Mouse (Mus musculus): ENCODE measurements around the gene Pkn1. TPM values are rescaled to one million over a fixed set of nuclear protein-coding genes. Genes with fewer than 3 reads are reported as not detected.

Pkn1 gene
- 340 to 352 TPM (median 342 TPM) in 4 replicates for total RNA-seq (2023; ENCODE audit: inconsistent age)

DNA sequence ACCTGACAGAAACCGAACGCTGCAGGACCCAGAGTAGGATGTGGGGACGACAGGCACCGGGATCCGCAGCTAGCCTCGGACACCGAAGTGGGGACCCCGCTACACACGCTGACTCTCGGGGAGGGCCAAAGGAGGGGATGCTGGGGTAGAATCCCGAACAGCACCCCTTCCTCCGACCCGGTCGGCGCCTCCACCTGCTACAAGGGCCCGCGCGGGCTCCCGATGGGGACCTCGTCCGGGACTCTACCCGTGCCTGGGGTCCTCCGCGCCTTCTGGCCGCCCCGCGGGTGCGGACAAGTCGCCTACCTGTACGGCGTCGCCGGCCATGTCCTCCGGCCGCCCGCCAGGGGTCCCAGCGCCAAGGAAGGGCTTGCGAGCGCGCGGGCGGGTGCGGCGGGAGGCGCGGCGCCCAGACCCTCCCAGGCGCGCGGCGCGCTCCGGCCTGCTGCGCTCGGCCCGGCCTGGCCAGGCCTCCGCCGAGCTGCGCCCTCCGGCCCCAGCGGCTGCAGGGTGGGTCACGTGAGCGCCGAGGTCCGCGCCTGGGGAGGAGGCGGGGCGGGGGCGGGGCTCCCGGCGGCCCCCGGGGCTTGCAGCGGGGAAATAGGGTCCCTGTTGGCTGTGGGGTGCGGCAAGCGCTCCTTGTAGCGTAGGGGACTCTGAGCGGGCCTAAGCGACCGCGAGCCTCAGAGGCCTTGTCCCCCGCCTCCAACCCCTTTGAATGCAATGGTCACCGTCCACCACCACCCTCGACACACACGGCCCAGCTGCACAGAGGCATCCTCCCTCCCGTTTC is at the start of gene Pkn1:
Gene Pkn1, minus strand, starts transcription at position 519 of the 793 bp plus-strand sequence.

GRCm38 (mm10) chr8:83740976-83741741 is 42.2 kb upstream of the Pkn1 start, which contains the start of gene Adgre5:
Adgre5 (minus strand) TSS chr8:83741326.

GRCm38 (mm10) chr8:83715031-83715690 is 16.2 kb upstream of the Pkn1 start, which contains the start of gene Ddx39:
Ddx39 (plus strand) TSS chr8:83715177.

DNA sequence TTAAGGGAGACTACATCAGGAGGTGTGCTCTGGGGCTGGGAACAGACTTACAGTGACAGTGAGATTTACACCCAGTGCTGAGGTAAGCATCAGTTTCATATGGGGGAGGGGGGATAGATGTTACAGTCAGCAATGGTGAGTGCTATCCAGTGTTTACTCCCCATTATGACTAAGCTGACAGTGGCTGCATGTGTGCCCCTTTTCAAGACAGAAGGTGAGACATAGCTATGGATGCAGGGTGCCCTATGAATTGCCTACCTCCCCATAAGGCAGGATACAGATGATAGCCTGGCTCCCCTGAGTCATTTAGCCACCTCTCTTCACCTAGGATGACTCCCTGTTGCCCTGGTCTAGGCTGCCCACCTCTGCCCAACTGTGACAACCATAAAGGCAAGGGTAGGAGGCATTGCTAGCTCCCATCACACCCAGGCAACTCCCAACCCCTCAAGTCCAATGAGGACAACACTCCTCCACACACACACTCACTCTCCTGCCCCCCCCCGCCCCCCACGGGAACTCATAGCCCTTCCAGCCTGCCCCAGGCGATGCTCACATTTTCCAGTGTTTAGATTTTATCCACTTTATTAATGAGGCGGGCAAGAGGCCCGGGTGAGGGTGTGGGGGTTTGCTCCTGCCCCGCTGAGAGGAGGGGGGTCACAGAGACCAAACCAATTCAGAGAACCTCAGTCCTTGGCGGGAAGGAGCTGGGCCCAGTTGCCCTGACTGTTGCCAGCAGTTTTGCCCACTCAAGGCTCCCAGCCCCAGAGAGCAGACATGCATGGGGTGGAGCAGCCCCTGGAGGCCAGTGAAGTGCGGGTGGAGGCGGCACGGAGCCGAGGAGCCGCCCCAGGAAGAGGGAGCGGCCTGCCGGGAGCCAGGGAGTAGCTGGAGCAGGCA is 32.8 kb downstream of the Pkn1 start, which contains the start of gene Ptger1:
Gene Ptger1, plus strand, starts transcription at position 710 of the 897 bp plus-strand sequence.

DNA sequence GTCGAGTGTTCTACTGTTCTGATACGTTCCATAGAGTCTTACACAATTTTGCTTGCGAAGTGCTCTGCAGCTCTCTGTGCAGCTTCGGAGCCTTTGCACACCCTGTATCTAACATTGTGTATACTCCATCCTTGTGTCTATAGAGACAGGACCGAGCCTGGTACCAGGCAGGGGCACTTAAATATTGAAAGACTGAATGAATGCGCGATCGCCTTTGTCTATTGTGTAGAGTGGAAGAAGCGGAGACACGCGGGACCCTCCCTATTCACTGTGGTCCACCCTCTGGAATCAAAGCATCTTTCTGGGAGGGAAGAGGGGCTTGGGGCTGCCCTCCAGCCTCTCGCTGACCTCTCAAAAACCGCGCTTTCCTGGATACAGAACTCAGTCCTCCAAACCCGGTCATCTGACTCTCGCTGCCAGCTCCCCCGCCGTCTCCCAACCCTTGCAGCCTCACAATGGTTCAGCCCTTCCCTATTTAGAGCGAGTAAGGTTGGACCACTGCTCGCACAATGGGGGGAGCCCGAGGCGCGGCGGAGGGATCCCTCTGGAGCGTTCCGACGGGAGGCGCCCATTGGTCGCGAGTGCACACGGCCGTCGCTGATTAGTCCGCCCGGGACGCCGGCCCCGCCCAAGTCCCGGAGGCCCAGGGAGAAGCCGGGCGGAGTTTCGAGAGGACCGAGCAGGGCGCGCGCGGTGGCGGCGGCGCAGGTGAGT is 46.8 kb downstream of the Pkn1 start, which contains the start of gene Gipc1:
Gene Gipc1, plus strand, starts transcription at position 648 of the 714 bp plus-strand sequence.

Other genes with a start within 250 kb of the Pkn1 start
- gene Scoc, start 240.8 kb downstream of the Pkn1 start, total RNA-seq (2023; ENCODE audit: inconsistent age): 16.4 to 22.8 TPM (median 21.1 TPM) in 4 replicates
- gene Olfr370, start 163.4 kb downstream of the Pkn1 start, total RNA-seq (2023; ENCODE audit: inconsistent age): not detected in 4 replicates
- 78.6 to 95.9 TPM (median 83.3 TPM) in 4 replicates for gene Ndufb7, start 132.5 kb downstream of the Pkn1 start, total RNA-seq (2023; ENCODE audit: inconsistent age)
- gene Tecr, start 91.2 kb downstream of the Pkn1 start, total RNA-seq (2023; ENCODE audit: inconsistent age): 184 to 225 TPM (median 220 TPM) in 4 replicates
- gene Dnajb1, start 91.0 kb downstream of the Pkn1 start, total RNA-seq (2023; ENCODE audit: inconsistent age): 88.1 to 108 TPM (median 91.7 TPM) in 4 replicates
- gene Gipc1, start 46.5 kb downstream of the Pkn1 start, total RNA-seq (2023; ENCODE audit: inconsistent age): 24.5 to 29.6 TPM (median 27.1 TPM) in 4 replicates
- gene Ptger1, start 32.5 kb downstream of the Pkn1 start, total RNA-seq (2023; ENCODE audit: inconsistent age): 0.35 to 0.77 TPM (median 0.50 TPM) in 4 replicates
- gene Ddx39, start 16.0 kb upstream of the Pkn1 start, total RNA-seq (2023; ENCODE audit: inconsistent age): 98.5 to 114 TPM (median 103 TPM) in 4 replicates
- gene Adgre5, start 42.1 kb upstream of the Pkn1 start, total RNA-seq (2023; ENCODE audit: inconsistent age): 830 to 1,032 TPM (median 998 TPM) in 4 replicates
- 4.0 to 9.1 TPM (median 5.7 TPM) in 4 replicates for gene Adgrl1, start 200.9 kb upstream of the Pkn1 start, total RNA-seq (2023; ENCODE audit: inconsistent age)